Mouse (Mus musculus): ENCODE measurements around the gene Krtap1-3.

Gene Krtap1-3

GRCm38 (mm10) chr11:99557976-99558745 is 33.0 kb downstream of the Krtap1-3 start:
- DNase-seq (ENCODE audit: low spot score): no peak

DNA sequence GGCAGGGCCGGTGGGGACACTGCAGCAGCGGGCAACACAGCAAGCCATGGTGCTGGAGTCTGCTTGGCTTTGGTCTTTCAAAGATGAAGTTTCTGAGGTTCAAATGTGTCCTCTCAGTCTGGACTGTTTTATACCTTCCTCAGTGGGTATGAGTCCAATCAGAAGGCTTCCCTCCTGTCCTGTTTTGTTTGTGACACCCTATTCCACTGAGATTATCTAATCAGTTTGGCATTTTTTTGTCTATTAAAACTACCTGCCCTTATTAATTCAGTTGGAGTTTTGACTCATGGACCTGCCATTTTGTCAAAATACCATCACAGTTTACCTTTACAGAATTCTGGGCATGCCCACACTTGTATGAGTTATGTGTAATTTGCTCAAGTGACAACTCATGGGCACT is 34.4 kb downstream of the Krtap1-3 start, which contains the start of gene Krtap3-2:
Gene Krtap3-2 (minus strand): TSS at position 101 of the 400 bp plus-strand sequence.
- DNase-seq (ENCODE audit: low spot score): no peak

DNA sequence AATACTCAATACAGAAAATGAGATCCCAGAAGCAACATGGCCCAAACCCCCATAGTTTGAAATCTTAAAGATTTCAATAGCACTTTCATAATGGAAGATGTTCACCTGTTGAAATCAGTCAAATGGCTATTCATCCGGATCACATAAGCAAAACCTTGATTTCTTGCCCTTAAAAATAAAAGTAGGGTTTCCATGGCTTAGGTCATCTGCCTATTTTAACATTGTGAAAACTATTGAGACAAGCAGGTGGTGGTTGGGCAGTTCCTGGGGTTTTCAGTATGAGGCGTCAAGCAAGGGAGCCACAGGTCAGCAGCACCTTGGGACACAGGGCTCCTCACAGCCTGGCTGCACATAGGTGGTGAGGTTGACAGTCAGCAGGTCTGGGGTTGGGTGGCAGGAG is 34.9 kb downstream of the Krtap1-3 start:
- DNase-seq (ENCODE audit: low spot score): no peak

- DNase-seq (ENCODE audit: low spot score): no peak
Observed at GRCm38 (mm10) chr11:99550765-99551164, 40.4 kb downstream of the Krtap1-3 start, which contains the start of gene Krtap3-3. Krtap3-3 (minus strand) TSS chr11:99550865.

DNA sequence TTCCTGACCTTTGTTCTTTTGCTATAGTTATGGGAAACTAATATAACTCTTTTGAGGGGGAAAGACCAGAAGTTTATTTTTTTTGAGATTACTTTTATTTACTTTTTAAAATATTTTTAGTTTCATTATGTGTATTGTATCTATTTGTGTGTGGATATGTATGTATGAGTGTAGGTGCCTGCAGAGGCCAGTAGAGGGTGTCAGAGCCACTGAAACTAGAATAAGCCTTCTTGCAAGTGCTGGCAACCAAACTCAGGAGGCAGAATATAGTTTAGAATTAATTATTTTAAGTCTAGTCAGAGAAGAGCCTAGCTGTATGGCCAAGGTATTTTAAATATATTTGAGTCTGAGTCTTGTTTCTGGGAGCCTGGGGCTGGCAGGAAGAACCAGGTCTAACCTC is 43.2 kb downstream of the Krtap1-3 start:
- DNase-seq (ENCODE audit: low spot score): no peak
